Mouse (Mus musculus) lung, postnatal 0 days (tissue): Measurements from ENCODE around the gene Cep68.

Source experiments
- CTCF ChIP-seq: IDR thresholded peaks from 2 replicates; pipeline ENCODE4 v1.5.1; 2016; ENCODE audit warnings: antibody characterized with exemption, mild to moderate bottlenecking
- EP300 ChIP-seq: IDR thresholded peaks from 2 replicates; pipeline ENCODE4 v1.6.1; 2016; ENCODE audit warnings: antibody characterized with exemption, mild to moderate bottlenecking, control low read depth

GRCm38 (mm10) chr11:20243214-20243913, 5.9 kb downstream of the Cep68 start:
- TF ChIP-seq CTCF (peak; percentile 45), EP300 (no peak)
